Mouse (Mus musculus): Measurements from ENCODE around the gene AI837181. TPM values are rescaled to one million over a fixed set of nuclear protein-coding genes. Genes with fewer than 3 reads are reported as not detected.
A peak's percentile ranks its signal among the peaks of the same experiment; 100 is the strongest.

The AI837181 gene
- polyA plus RNA-seq (2016; fragmentation: Nextera tagmentation; extraction: Ambion mirVana), result 52.4 and 60.3 TPM in 2 replicates

DNA sequence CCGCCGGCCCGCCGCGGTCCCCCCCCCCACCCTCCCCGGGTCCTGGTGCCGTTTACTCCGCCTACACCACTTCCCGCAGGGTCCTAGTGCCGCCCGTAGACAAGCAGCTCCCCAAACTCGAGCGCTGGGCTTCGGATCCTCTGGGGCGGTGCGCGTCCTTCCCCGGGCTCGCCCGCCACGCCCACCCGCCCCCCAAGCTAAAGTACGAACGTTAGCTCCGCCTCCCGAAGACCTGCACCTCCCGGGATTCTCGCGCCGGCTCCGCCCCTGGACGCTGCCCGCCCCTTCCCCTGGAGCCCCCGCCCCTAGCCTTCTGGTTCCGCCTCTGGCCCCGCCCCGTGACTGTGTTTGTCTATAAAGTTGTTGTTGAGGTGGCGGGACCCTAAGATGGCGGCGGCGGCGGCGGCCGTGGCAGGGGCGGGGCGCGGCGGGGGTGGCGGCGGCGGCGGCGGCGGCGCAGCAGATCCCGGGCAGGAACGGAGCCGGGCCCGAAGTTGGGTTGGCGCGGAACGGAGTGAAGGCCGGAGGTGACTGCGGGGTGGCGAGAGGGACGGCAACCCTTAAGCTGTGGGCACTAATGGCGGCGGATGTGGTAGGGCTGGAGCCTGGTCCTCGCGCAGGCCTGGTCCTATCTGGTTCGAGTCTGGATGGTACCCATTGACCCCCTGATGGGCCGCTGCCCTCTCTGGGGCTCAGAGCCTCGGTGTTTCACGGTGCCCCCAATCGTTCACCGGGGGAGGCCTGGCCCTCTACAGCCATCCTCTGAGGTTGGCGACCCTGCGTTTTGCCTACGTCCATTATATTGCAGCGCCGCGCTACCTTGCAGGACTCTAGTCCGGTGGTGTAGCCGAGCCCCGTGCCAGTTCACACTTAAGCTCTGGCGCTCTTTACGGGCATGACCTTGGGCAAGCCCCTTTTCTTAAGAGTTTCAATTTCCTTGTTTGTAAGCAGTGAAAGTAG is at the start of gene AI837181, which contains the start of gene Drap1:
TSS of gene AI837181 (plus strand) at position 363 of the 960 bp plus-strand sequence.
TSS of gene Drap1 (minus strand) at position 198 of the 960 bp plus-strand sequence.
- Histone ChIP-seq H3K4me2 (replicated peaks) (peak within 1 kb of the TSS; percentile 95), H3K27ac (replicated peaks) (peak within 1 kb of the TSS; percentile 90), H3K4me3 (peak within 1 kb of the TSS; percentile 80), H3K4me1 (peaks cover 32% of the 10 kb centered on the region), H3K9ac (replicated peaks) (peak within 1 kb of the TSS; percentile 95), H3K9me3 (no peaks in the 10 kb centered on the region), H3K36me3 (peaks cover 44% of the 10 kb centered on the region), H3K27me3 (no peaks in the 10 kb centered on the region)
- peak; percentile 92 for ATAC-seq (ENCODE audit: low FRiP score, low read depth)
- 1% methylated on average over 55 of the region's 87 CpGs for WGBS

DNA sequence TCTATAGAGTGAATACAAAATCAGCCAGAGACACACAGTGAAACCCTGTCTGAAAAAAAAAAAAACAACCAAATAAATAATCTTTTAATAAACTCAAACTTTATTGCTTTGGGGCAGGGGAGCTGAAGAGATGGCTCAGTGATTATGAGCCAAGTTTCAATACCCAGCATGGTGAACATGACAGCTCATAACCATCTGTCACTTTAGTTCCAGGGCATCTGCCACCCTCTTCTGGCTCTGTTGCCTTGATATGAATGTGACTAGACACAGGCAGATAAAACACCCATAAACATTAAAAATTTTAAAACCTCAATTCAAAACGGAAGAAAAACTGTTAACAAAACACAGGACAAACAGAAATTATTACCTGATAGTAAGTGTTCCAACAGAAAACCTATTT is 47.5 kb upstream of the AI837181 start:
- H3K36me3 ChIP-seq, result peaks cover 67% of the 10 kb centered on the region

DNA sequence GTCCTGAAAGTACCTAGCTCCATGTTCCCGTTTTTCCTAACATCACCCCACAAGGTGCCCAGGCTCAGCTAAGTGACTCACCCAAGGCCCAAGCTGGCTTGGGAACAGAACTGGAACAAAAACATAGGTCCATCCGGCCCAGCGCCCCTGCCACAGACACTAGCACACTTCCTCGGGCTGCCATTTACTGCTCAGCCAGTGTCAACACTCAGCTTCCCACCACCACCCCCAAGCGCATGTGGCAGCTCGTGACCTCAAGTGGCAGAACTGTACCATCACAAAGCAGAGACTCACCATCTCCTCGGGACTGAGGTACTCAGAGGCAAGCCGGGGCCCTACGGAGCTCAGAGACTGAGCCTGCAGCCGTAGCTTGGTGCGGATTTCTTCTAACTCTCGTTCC is 41.6 kb upstream of the AI837181 start:
- H3K4me3 ChIP-seq, result no peak overlapping the region
- no peaks in the 10 kb centered on the region for H3K27me3 ChIP-seq
- H3K4me1 ChIP-seq, result peaks cover 16% of the 10 kb centered on the region
- H3K27ac ChIP-seq (replicated peaks), result no peak overlapping the region
- WGBS, result 95% methylated on average over 12 of the region's 12 CpGs
- H3K9ac ChIP-seq (replicated peaks), result no peak overlapping the region
- H3K9me3 ChIP-seq, result no peaks in the 10 kb centered on the region
- ATAC-seq (ENCODE audit: low FRiP score, low read depth), result no peak
- no peak overlapping the region for H3K4me2 ChIP-seq (replicated peaks)
- peaks cover 76% of the 10 kb centered on the region for H3K36me3 ChIP-seq

More for the DNA sequence above, 47.5 kb upstream of the AI837181 start:
- 90% methylated on average over 1 of the region's 1 CpGs for WGBS
- H3K9me3 ChIP-seq, result no peaks in the 10 kb centered on the region
- H3K9ac ChIP-seq (replicated peaks), result no peak overlapping the region
- no peak for ATAC-seq (ENCODE audit: low FRiP score, low read depth)
- no peak overlapping the region for H3K4me3 ChIP-seq
- H3K27ac ChIP-seq (replicated peaks), result no peak overlapping the region
- H3K4me1 ChIP-seq, result no peaks in the 10 kb centered on the region
- H3K4me2 ChIP-seq (replicated peaks), result no peak overlapping the region
- H3K27me3 ChIP-seq, result no peaks in the 10 kb centered on the region

DNA sequence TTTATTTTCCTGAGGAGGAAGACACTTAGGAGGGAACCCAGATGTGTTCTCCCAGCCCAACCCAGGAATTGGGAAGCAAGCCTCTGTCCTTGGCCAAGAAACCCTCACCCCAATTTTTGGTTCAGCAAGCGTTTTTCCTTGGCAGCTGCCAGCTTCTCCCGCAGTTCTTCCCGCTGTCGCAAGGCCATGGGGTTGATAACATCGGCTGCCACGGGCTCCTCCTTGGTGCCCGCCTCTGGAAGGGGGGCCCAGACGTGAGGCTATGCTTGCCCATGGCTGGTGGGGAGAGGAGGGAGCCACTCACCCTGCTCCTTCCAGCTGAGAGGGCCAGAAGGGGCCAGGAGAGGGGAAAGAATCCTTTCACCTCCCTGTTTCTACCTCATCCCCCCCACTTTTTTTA is 40.2 kb upstream of the AI837181 start:
- Histone ChIP-seq H3K27me3 (no peaks in the 10 kb centered on the region), H3K36me3 (peaks cover 62% of the 10 kb centered on the region), H3K4me2 (replicated peaks) (no peak overlapping the region), H3K4me3 (no peak overlapping the region), H3K9ac (replicated peaks) (0 out of 2 replicates have a peak overlapping the region, but pooled peaks have one; percentile 20), H3K27ac (replicated peaks) (no peak overlapping the region), H3K4me1 (peaks cover 23% of the 10 kb centered on the region), H3K9me3 (no peaks in the 10 kb centered on the region)
- 91% methylated on average over 6 of the region's 8 CpGs for WGBS
- no peak for ATAC-seq (ENCODE audit: low FRiP score, low read depth)

DNA sequence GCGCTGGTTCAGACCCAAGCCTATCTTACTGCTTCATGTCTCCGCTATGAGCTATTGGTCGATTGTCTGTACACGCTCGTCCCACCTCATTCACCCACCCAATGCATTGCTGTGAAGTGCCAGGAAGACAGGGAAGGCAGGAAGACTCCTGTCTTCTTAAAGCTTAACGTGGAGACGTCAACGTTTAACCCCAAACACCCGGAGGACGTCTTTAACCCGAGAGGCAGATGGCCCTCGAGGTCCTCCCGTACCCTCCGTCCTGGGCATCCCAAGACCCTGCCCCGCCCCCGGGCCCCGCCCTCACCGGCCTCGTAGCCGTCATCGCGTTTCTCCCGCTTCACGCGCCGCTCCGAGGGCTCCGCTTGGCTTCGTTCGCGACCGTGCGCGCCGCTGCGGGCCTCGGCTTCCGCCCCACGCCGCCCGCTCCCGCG is 36.9 kb upstream of the AI837181 start:
- Histone ChIP-seq H3K9ac (replicated peaks) (peak overlapping the region; percentile 95), H3K4me2 (replicated peaks) (peak overlapping the region; percentile 98), H3K4me1 (peaks cover 32% of the 10 kb centered on the region), H3K4me3 (peak overlapping the region; percentile 100), H3K9me3 (no peaks in the 10 kb centered on the region), H3K36me3 (peaks cover 29% of the 10 kb centered on the region), H3K27me3 (no peaks in the 10 kb centered on the region), H3K27ac (replicated peaks) (peak overlapping the region; percentile 84)
- ATAC-seq (ENCODE audit: low FRiP score, low read depth), result peak; percentile 43; the same call in 1 of the 2 replicates
- under 1% methylated on average over 28 of the region's 43 CpGs for WGBS

DNA sequence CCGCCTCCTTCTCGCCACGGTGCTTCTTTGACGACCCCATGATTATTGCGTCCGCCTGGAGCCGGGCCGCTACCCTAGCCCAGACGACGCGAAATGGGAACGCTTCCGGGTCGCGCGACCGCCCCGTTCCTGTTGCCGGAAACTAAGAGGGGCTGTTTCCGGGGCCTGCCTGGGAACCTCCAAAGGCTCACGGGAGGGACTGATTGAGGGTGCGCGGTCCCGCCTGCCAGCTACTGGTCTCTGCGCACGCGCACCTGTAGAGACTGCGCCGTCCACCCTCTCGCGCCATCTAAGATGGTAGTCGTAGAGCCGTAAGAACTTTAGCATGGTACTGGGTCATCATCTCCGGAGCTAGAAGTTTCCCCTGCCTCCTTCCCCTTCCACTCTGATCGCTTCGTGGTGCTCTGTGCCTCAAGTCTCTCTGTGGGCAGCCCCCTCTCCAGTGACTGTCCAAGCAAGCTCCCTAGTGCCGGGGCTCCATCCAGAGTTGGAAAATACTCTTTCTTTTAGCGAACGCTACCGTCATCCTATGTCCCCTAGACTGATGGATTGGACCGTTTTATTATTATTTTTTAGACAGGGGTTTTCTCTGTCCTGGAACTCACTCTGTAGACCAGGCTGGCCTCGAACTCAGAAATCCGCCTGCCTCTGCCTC is 36.2 kb upstream of the AI837181 start, which contains the start of gene Sart1:
TSS of gene Sart1 (minus strand) at position 116 of the 655 bp plus-strand sequence.
- ATAC-seq (ENCODE audit: low FRiP score, low read depth), result peak; percentile 96
- 2% methylated on average over 43 of the region's 43 CpGs for WGBS
- peak within 1 kb of the TSS; percentile 100 for H3K4me3 ChIP-seq
- peaks cover 22% of the 10 kb centered on the region for H3K36me3 ChIP-seq
- H3K4me1 ChIP-seq, result peaks cover 32% of the 10 kb centered on the region
- peak within 1 kb of the TSS; percentile 84 for H3K27ac ChIP-seq (replicated peaks)
- H3K9me3 ChIP-seq, result no peaks in the 10 kb centered on the region
- H3K4me2 ChIP-seq (replicated peaks), result peak within 1 kb of the TSS; percentile 98
- peak within 1 kb of the TSS; percentile 95 for H3K9ac ChIP-seq (replicated peaks)
- peaks cover under 1% of the 10 kb centered on the region; the same call in 1 of the 2 replicates for H3K27me3 ChIP-seq

DNA sequence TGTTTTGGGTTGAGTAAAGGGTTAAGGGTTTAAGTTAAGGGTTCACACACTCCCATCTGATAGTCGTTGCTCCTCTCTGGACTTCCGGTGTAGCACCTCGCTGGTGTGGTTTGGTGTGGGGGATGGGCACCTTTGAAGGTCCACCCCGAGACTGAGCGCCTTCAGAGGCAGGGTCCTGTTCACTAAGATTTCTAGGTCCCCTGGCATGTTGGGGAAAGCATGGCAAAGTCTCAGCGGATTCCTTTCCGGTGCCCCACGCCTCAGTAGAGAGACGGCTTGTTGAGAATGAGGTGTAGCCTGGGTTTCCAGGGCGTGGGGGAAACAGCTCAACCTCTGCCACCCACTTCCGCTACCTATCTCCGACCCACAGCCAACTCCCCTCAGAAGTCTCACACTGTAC is 35.3 kb upstream of the AI837181 start:
- peaks cover 7% of the 10 kb centered on the region; the same call in 1 of the 2 replicates for H3K27me3 ChIP-seq
- peak overlapping the region; percentile 100 for H3K4me3 ChIP-seq
- peaks cover 12% of the 10 kb centered on the region for H3K36me3 ChIP-seq
- peaks cover 32% of the 10 kb centered on the region for H3K4me1 ChIP-seq
- no peaks in the 10 kb centered on the region for H3K9me3 ChIP-seq
- ATAC-seq (ENCODE audit: low FRiP score, low read depth), result no peak
- WGBS, result 53% methylated on average over 12 of the region's 12 CpGs
- no peak overlapping the region for H3K27ac ChIP-seq (replicated peaks)
- peak overlapping the region; percentile 98 for H3K4me2 ChIP-seq (replicated peaks)
- H3K9ac ChIP-seq (replicated peaks), result no peak overlapping the region; the same call in 1 of the 2 replicates

DNA sequence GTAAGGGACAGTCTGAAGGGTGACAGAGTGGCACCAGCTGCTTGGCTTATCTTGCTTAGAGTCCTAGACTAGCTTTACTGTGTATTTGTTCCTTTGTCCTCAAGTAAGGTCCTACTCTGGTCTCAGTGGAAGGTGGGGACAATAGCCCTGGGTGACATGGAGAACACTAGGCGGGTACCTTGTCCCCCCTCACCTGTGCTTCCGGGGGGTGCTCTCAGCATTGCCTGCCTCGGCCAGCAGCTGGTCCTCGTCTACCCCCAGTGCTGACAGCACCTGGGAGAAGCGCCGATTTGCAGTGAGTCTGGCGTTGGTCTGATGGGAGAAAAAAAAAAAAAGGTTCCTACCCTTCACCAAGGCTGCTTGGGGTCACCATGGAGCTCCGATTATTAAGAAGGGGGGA is 34.5 kb upstream of the AI837181 start:
- no peak for ATAC-seq (ENCODE audit: low FRiP score, low read depth)
- Histone ChIP-seq H3K9ac (replicated peaks) (no peak overlapping the region), H3K4me2 (replicated peaks) (peak overlapping the region; percentile 98)

DNA sequence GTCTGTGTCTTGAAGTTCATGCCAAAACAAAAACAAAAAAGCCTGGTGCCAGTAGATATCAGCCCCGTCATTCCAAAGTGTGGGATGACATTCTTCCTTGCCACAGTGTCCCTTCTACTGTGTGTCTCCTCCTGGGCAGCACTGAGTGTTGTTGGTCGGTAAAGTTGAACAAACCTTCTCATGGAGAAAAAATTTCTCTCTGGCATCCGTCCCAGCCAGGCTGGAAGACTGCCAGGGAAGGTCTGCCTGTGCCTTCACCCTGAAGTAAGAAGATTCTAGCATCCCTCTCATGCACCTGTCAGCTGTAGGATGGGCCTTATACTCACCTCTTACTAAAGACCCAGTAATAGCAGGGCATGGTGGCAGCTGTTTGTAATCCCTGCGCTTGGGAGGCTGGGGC is 32.1 kb upstream of the AI837181 start:
- Histone ChIP-seq H3K4me3 (no peak overlapping the region), H3K27me3 (peaks cover 7% of the 10 kb centered on the region; the same call in 1 of the 2 replicates), H3K4me1 (peaks cover 17% of the 10 kb centered on the region), H3K4me2 (replicated peaks) (no peak overlapping the region), H3K36me3 (no peaks in the 10 kb centered on the region), H3K27ac (replicated peaks) (no peak overlapping the region), H3K9me3 (no peaks in the 10 kb centered on the region), H3K9ac (replicated peaks) (peak overlapping the region; percentile 6; the same call in 1 of the 2 replicates)
- ATAC-seq (ENCODE audit: low FRiP score, low read depth), result no peak
- 74% methylated on average over 4 of the region's 4 CpGs for WGBS

More for the DNA sequence above, 34.5 kb upstream of the AI837181 start:
- Histone ChIP-seq H3K9me3 (no peaks in the 10 kb centered on the region), H3K4me1 (peaks cover 32% of the 10 kb centered on the region), H3K36me3 (peaks cover 5% of the 10 kb centered on the region), H3K27ac (replicated peaks) (no peak overlapping the region), H3K27me3 (peaks cover 7% of the 10 kb centered on the region; the same call in 1 of the 2 replicates), H3K4me3 (peak overlapping the region; percentile 100; the same call in 1 of the 2 replicates)
- WGBS, result 90% methylated on average over 8 of the region's 8 CpGs

DNA sequence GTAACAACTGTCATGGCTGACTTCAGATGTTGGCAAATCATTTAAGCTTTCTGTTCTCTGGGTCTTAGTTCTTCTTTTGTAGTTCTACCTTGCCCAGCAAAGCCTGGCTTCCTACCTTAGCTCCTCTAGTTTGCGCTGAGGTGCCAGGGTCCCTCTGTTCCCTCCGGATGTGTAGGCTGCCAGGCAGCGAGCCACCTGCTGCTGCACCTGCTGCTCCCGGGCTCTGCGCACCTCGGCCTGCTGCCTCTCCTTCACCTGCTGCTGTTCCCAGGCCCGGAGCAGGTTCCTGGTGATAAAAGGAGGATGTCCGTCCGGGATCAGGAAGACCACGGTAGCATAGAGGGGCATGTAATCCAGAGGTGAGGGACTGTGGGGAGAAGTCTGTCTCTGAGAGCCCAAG is 30.8 kb upstream of the AI837181 start:
- 0 out of 2 replicates have a peak overlapping the region, but pooled peaks have one; percentile 15 for H3K9ac ChIP-seq (replicated peaks)
- no peaks in the 10 kb centered on the region for H3K9me3 ChIP-seq
- H3K27me3 ChIP-seq, result peaks cover 7% of the 10 kb centered on the region; the same call in 1 of the 2 replicates
- H3K4me3 ChIP-seq, result no peak overlapping the region
- peaks cover 14% of the 10 kb centered on the region for H3K4me1 ChIP-seq
- 58% methylated on average over 10 of the region's 10 CpGs for WGBS
- ATAC-seq (ENCODE audit: low FRiP score, low read depth), result no peak
- no peak overlapping the region for H3K27ac ChIP-seq (replicated peaks)
- H3K4me2 ChIP-seq (replicated peaks), result no peak overlapping the region
- no peaks in the 10 kb centered on the region for H3K36me3 ChIP-seq

DNA sequence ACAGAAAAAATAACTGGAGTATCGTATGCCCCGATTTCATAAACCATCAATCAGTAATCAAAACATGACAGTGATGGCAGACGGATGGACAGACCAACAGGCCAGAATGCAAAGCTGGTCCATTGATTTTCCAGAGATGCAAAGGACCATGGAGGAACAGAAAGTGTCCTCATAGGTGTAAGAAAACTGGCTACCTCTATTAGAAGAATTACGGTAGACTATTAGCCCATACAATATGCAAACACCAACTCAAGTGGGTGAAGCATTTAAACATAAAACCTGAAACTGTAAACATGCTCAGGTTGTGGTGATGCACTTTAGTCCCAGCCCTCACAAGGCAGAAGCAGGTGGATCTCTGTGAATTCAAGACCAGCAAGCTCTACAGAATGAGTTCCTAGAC is 29.6 kb upstream of the AI837181 start:
- peaks cover 7% of the 10 kb centered on the region; the same call in 1 of the 2 replicates for H3K27me3 ChIP-seq
- H3K27ac ChIP-seq (replicated peaks), result no peak overlapping the region
- H3K4me1 ChIP-seq, result peaks cover 2% of the 10 kb centered on the region
- no peaks in the 10 kb centered on the region for H3K36me3 ChIP-seq
- H3K9ac ChIP-seq (replicated peaks), result no peak overlapping the region
- ATAC-seq (ENCODE audit: low FRiP score, low read depth), result no peak
- H3K4me3 ChIP-seq, result no peak overlapping the region
- H3K4me2 ChIP-seq (replicated peaks), result no peak overlapping the region
- WGBS, result 76% methylated on average over 4 of the region's 4 CpGs
- no peaks in the 10 kb centered on the region for H3K9me3 ChIP-seq

All from midbrain, embryonic 12.5 days (tissue).